In the genomic region with DNA sequence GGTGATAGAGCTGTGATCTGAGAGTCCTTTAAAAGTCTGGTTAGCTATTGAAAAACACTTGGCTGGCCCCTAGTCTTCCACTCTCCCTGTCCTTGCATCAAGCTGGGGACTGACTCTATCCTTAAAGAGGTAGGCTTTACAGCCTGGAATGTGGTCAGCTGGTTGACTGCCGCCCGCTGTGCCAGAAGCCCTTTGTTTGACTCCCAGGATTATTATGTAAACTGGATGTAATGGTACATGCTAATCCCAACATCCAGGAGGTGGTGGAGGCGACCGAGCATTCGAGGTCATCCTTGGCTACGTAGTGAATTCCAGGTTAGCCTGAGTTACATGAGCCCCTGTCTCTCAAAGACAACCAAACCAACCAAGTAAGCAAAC, we compare ENCODE assay signal across 7 mouse cellular contexts. TPM values are rescaled to one million over a fixed set of nuclear protein-coding genes. Genes with fewer than 3 reads are reported as not detected.
A peak's percentile ranks its signal among the peaks of the same experiment; 100 is the strongest.
DNase-seq lines count a peak whose midpoint lies in the region; ATAC-seq and TF ChIP-seq lines count a peak whose summit lies in the region.

No protein-coding gene starts in this region.

- TF ChIP-seq POLR2A in cerebellum, adult 2 months (IDR thresholded peaks at IDR 0.05; ENCODE audit: borderline replicate concordance, insufficient read depth, low read length), result no peak

- no peak for ATAC-seq in midbrain, embryonic 15.5 days (replicated peaks)
- peak; percentile 47; the same call in 1 of the 2 replicates for ATAC-seq in stomach, postnatal 0 days (ENCODE audit: low FRiP score, low TSS enrichment)

- WGBS in midbrain, embryonic 10.5 days, result 11% methylated on average over 6 of the region's 6 CpGs
- 21% methylated on average over 6 of the region's 6 CpGs for WGBS in midbrain, embryonic 15.5 days
- 28% methylated on average over 6 of the region's 6 CpGs for WGBS in stomach, postnatal 0 days
- WGBS in cerebellum, adult 2 months, result 74% methylated on average over 6 of the region's 6 CpGs

- peaks cover 24% of the 10 kb centered on the region for H3K27me3 ChIP-seq in midbrain, embryonic 10.5 days (ENCODE audit: low read depth, poor library complexity, severe bottlenecking)
- H3K27me3 ChIP-seq in midbrain, embryonic 15.5 days (replicated peaks), result no peaks in the 10 kb centered on the region
- no peaks in the 10 kb centered on the region for H3K27me3 ChIP-seq in stomach, postnatal 0 days (ENCODE audit: control insufficient read depth, insufficient read depth, low read length)
- no peaks in the 10 kb centered on the region for H3K27me3 ChIP-seq in cerebellum, adult 2 months (ENCODE audit: control insufficient read depth, insufficient read depth, low read length)

- peak overlapping the region; percentile 64 for H3K27ac ChIP-seq in midbrain, embryonic 10.5 days (replicated peaks)
- no peak overlapping the region for H3K27ac ChIP-seq in midbrain, embryonic 15.5 days
- H3K27ac ChIP-seq in stomach, postnatal 0 days (replicated peaks), result no peak overlapping the region
- H3K27ac ChIP-seq in cerebellum, adult 2 months (ENCODE audit: insufficient read depth, low read length), result no peak overlapping the region; the same call in 1 of the 2 replicates

- H3K4me3 ChIP-seq in midbrain, embryonic 10.5 days, result no peak overlapping the region
- H3K4me3 ChIP-seq in midbrain, embryonic 15.5 days, result no peak overlapping the region
- no peak overlapping the region for H3K4me3 ChIP-seq in stomach, postnatal 0 days (ENCODE audit: low read depth, low read length)
- no peak overlapping the region for H3K4me3 ChIP-seq in cerebellum, adult 2 months (replicated peaks; ENCODE audit: insufficient read depth, low read depth, low read length)

- peak; percentile 35 for DNase-seq in midbrain, embryonic 10.5 days (ENCODE audit: low spot score)
- peak; percentile 36 to 63 for DNase-seq in gastrocnemius, adult 8-10 months (ENCODE audit: low spot score in 2 of 2)
- peak; percentile 66 to 81 for DNase-seq in kidney, adult 8-10 months
- no peak for DNase-seq in stomach, postnatal 0 days (ENCODE audit: low spot score)
- no peak for DNase-seq in right cerebral cortex, adult 18-20 months
- no peak for DNase-seq in cerebellum, adult 2 months

- no peak for TF ChIP-seq CTCF in stomach, postnatal 0 days (IDR thresholded peaks at IDR 0.05; ENCODE audit: low read depth)
- TF ChIP-seq CTCF in cerebellum, adult 2 months (IDR thresholded peaks at IDR 0.05; ENCODE audit: borderline replicate concordance, insufficient read depth, low read depth, low read length), result no peak

- TF ChIP-seq EP300 in stomach, postnatal 0 days (optimal IDR thresholded peaks at IDR 0.05), result no peak

- peaks cover 6% of the 10 kb centered on the region; the same call in 1 of the 2 replicates for H3K9me3 ChIP-seq in midbrain, embryonic 10.5 days (replicated peaks)
- no peaks in the 10 kb centered on the region for H3K9me3 ChIP-seq in midbrain, embryonic 15.5 days
- no peaks in the 10 kb centered on the region for H3K9me3 ChIP-seq in stomach, postnatal 0 days (ENCODE audit: control insufficient read depth, low read length)

- H3K9ac ChIP-seq in midbrain, embryonic 15.5 days, result no peak overlapping the region
- no peak overlapping the region for H3K9ac ChIP-seq in stomach, postnatal 0 days (ENCODE audit: low read length)

- peaks cover 22% of the 10 kb centered on the region for H3K4me1 ChIP-seq in midbrain, embryonic 10.5 days
- H3K4me1 ChIP-seq in midbrain, embryonic 15.5 days, result peaks cover 7% of the 10 kb centered on the region; the same call in 1 of the 2 replicates
- H3K4me1 ChIP-seq in stomach, postnatal 0 days (replicated peaks; ENCODE audit: control insufficient read depth, insufficient read depth), result peaks cover 2% of the 10 kb centered on the region; the same call in 1 of the 2 replicates
- no peaks in the 10 kb centered on the region for H3K4me1 ChIP-seq in cerebellum, adult 2 months (ENCODE audit: control insufficient read depth, insufficient read depth, low read length)

- H3K36me3 ChIP-seq in midbrain, embryonic 10.5 days, result no peaks in the 10 kb centered on the region
- H3K36me3 ChIP-seq in midbrain, embryonic 15.5 days (replicated peaks), result no peaks in the 10 kb centered on the region
- H3K36me3 ChIP-seq in stomach, postnatal 0 days (ENCODE audit: control insufficient read depth, insufficient read depth, low read length), result no peaks in the 10 kb centered on the region

- H3K4me2 ChIP-seq in midbrain, embryonic 15.5 days, result no peak overlapping the region
- H3K4me2 ChIP-seq in stomach, postnatal 0 days (replicated peaks; ENCODE audit: low read depth), result no peak overlapping the region

RNA-seq across cellular contexts. Expression of gene Cipc, which starts 14.3 kb away (rescaled TPM):
- 33.2 and 35.5 TPM in 2 replicates for polyA plus RNA-seq in midbrain, embryonic 10.5 days (2016; fragmentation: Nextera tagmentation; extraction: Ambion mirVana)
- polyA plus RNA-seq in midbrain, embryonic 15.5 days (2015; fragmentation: Nextera tagmentation; extraction: Ambion mirVana), result 55.0 and 56.0 TPM in 2 replicates
- total RNA-seq in gastrocnemius, adult 8-10 months (2022), result 10 to 100 TPM; 34.5 to 38.7 (median 37.1) TPM
- 10.1 and 10.8 TPM in 2 replicates for polyA plus RNA-seq in stomach, postnatal 0 days (2015; fragmentation: Nextera tagmentation; extraction: Ambion mirVana)
- 122 and 127 TPM in 2 replicates for polyA plus RNA-seq in cerebellum, adult 2 months (2012; rRNA removed)

RNA-seq across cellular contexts. Expression of gene Irf2bpl, which starts 48.0 kb away (rescaled TPM):
- 28.6 and 39.6 TPM in 2 replicates for polyA plus RNA-seq in midbrain, embryonic 10.5 days (2016; fragmentation: Nextera tagmentation; extraction: Ambion mirVana)
- 94.3 and 98.5 TPM in 2 replicates for polyA plus RNA-seq in midbrain, embryonic 15.5 days (2015; fragmentation: Nextera tagmentation; extraction: Ambion mirVana)
- 10 to 100 TPM; 21.3 to 27.0 (median 22.9) TPM for total RNA-seq in gastrocnemius, adult 8-10 months (2022)
- 19.1 and 19.8 TPM in 2 replicates for polyA plus RNA-seq in stomach, postnatal 0 days (2015; fragmentation: Nextera tagmentation; extraction: Ambion mirVana)
- polyA plus RNA-seq in cerebellum, adult 2 months (2012; rRNA removed), result 48.6 and 53.9 TPM in 2 replicates

RNA-seq across cellular contexts. Expression of gene Zdhhc22, which starts 57.7 kb away (rescaled TPM):
- polyA plus RNA-seq in midbrain, embryonic 10.5 days (2016; fragmentation: Nextera tagmentation; extraction: Ambion mirVana), result 0.15 and 0.24 TPM in 2 replicates
- polyA plus RNA-seq in midbrain, embryonic 15.5 days (2015; fragmentation: Nextera tagmentation; extraction: Ambion mirVana), result 17.8 and 21.8 TPM in 2 replicates
- not detected for total RNA-seq in gastrocnemius, adult 8-10 months (2022)
- polyA plus RNA-seq in stomach, postnatal 0 days (2015; fragmentation: Nextera tagmentation; extraction: Ambion mirVana), result 0.53 and 0.58 TPM in 2 replicates
- polyA plus RNA-seq in cerebellum, adult 2 months (2012; rRNA removed), result 28.1 and 29.3 TPM in 2 replicates

Comparison
In these comparisons a context has a peak if more than half of its experiments do, and no peak if none do; other contexts are left out.
1. RNA of gene Zdhhc22, which starts 57.7 kb away (polyA plus RNA-seq): 28.1 to 29.3 TPM in cerebellum, adult 2 months and 17.8 to 21.8 TPM in midbrain, embryonic 15.5 days; 0.53 to 0.58 TPM in stomach, postnatal 0 days and 0.15 to 0.24 TPM in midbrain, embryonic 10.5 days; every median in the first group is over 10 times any median in the second.
2. DNase-seq: peak in midbrain, embryonic 10.5 days (single experiment), gastrocnemius, adult 8-10 months (2 of 2) and kidney, adult 8-10 months (2 of 2); none in stomach, postnatal 0 days (single experiment), right cerebral cortex, adult 18-20 months (single experiment) and cerebellum, adult 2 months (0 of 2).